Mouse (Mus musculus): ENCODE measurements around the gene Rhot2.

GRCm38 (mm10) chr17:25840519-25840918 is 4.1 kb downstream of the Rhot2 start:
- TF ChIP-seq CTCF (conservative IDR thresholded peaks at IDR 0.05 in 1 of 2, IDR thresholded peaks at IDR 0.05 in 1 of 2; ENCODE audit: low read depth in 2 of 2, low read length in 2 of 2) (no peak), SIN3A (IDR thresholded peaks at IDR 0.05; ENCODE audit: low read length) (no peak), MAFK (IDR thresholded peaks at IDR 0.05; ENCODE audit: insufficient replicate concordance, low read length) (no peak), POLR2A (IDR thresholded peaks at IDR 0.05; ENCODE audit: low read depth, low read length) (no peak), GABPA (IDR thresholded peaks at IDR 0.05; ENCODE audit: insufficient replicate concordance, low read depth, low read length) (no peak), MYC (IDR thresholded peaks at IDR 0.05; ENCODE audit: low read depth, low read length) (no peak), HCFC1 (IDR thresholded peaks at IDR 0.05; ENCODE audit: low read depth, low read length) (no peak), UBTF (IDR thresholded peaks at IDR 0.05; ENCODE audit: low read depth, low read length) (no peak), KAT2A (IDR thresholded peaks at IDR 0.05; ENCODE audit: insufficient replicate concordance, low read length) (no peak), EP300 (IDR thresholded peaks at IDR 0.05; ENCODE audit: low read length) (no peak), NELFE (IDR thresholded peaks at IDR 0.05; ENCODE audit: low read depth, low read length) (no peak), ZKSCAN1 (IDR thresholded peaks at IDR 0.05; ENCODE audit: borderline replicate concordance, low read depth, low read length) (no peak)
